Mouse (Mus musculus) olfactory bulb, adult 2 months (tissue): Measurements from ENCODE around the gene Sorbs1. TPM values are rescaled to one million over a fixed set of nuclear protein-coding genes. Genes with fewer than 3 reads are reported as not detected.
A peak's percentile ranks its signal among the peaks of the same experiment; 100 is the strongest.

ENCODE experiments used
- H3K27ac ChIP-seq: fragments of 200-500 bp; 2 replicates; pipeline ENCODE4 v1.5.1; 2012; ENCODE audit warnings: low read depth, low read length; ENCODE audit not compliant: insufficient read depth
- H3K4me1 ChIP-seq: fragments of 200-500 bp; 2 replicates; pipeline ENCODE4 v1.6.1; 2012; ENCODE audit warnings: low read length; ENCODE audit not compliant: control insufficient read depth, insufficient read depth
- H3K4me3 ChIP-seq: fragments of 200-500 bp; 2 replicates; pipeline ENCODE4 v1.5.1; 2012; ENCODE audit warnings: mild to moderate bottlenecking, low read depth, low read length, moderate library complexity; ENCODE audit not compliant: insufficient read depth
- CTCF ChIP-seq: fragments of 200-500 bp; IDR thresholded peaks from 2 replicates; pipeline ENCODE4 v1.5.1; 2012; ENCODE audit warnings: low read depth, mild to moderate bottlenecking, low read length, moderate library complexity; ENCODE audit not compliant: insufficient read depth
- POLR2A ChIP-seq: fragments of 200-500 bp; IDR thresholded peaks from 2 replicates; pipeline ENCODE4 v1.6.1; 2012; ENCODE audit warnings: mild to moderate bottlenecking, low read depth, low read length, moderate library complexity; ENCODE audit not compliant: insufficient read depth
- WGBS: fragments of 180-500 bp; shearing (Covaris S2); methylation state at CpG from one replicate; pipeline ENCODE4 v1.1.7; 2018; 5-methylcytosine and 5-hydroxymethylcytosine counted together
- polyA plus RNA-seq: library from polyadenylated mRNA; stranded (reverse); fragments of >200 nt; gene quantifications from 2 replicates; pipeline ENCODE4 v1.2.4, GENCODE M21; 2012; ENCODE audit warnings: low replicate concordance; ENCODE audit not compliant: missing spikeins, insufficient read depth, insufficient read length

The Sorbs1 gene
- polyA plus RNA-seq, 1 experiment = not detected

DNA sequence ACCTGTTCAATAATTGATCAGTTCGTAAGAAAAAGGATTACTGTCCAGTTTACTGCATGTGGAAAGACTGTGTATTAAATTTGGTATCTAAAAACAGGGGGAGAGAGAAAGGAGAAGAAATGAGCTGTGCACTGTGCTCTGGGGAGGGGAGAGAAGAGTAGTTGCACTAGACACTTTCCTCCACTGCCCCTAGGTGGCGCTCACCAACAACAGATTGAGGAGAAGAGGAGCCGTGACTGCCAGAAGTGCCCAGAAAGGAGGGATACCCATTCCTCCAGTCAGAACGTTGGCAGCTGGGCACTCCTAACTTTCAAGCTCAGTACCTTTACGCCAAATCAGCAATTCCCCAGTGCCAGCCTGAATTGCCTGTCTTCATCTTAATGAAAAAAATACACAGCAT lies 170.6 kb downstream of the Sorbs1 start:
- TF ChIP-seq CTCF = peak; percentile 79
- TF ChIP-seq POLR2A = no peak
- H3K4me3 ChIP-seq = no peak overlapping the region
- 6% methylated on average over 5 of the region's 5 CpGs for WGBS
- H3K27ac ChIP-seq = no peak overlapping the region
- no peaks in the 10 kb centered on the region for H3K4me1 ChIP-seq

DNA sequence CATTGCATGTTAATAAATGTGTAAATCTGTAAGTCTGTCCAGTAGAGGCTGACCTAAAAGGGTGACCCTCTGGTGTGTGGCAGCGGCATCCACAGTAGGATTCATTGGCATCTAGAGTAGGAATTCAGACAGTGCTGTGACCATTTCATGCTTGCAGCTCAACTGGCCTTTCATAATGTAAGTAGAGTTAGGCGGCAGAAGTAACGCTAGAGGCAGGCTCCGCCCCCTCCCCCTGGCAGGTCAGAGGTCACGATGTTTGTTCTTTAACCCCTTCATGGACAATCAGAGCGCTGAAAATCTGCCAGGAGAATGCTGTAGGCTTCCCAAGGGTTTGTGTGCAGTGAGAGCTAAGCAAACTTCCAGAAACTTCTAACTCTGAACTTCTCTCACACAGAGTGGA lies 172.4 kb downstream of the Sorbs1 start:
- TF ChIP-seq POLR2A (no peak), CTCF (no peak)
- Histone ChIP-seq H3K27ac (no peak overlapping the region), H3K4me3 (no peak overlapping the region), H3K4me1 (no peaks in the 10 kb centered on the region)
- 47% methylated on average over 6 of the region's 6 CpGs for WGBS

DNA sequence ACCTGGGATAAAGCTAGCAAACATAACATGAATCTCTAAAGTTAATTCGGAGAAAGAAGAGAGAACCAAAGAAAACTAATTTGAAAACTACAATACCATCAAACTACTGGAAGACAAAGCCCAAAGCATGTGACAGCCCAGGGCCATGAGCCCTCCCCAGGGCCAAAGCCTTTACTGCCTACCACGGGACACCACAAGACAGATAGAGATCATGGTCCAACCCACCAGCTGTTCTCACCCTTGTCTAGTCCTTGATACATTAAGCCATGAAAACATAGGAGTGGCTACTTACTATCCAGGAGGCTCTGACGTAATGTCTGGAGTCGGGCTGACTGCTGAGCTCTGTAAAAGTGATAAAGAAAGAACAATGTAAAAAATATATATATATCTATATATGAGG lies 176.9 kb downstream of the Sorbs1 start:
- Histone ChIP-seq H3K4me3 (no peak overlapping the region), H3K27ac (no peak overlapping the region), H3K4me1 (peaks cover 6% of the 10 kb centered on the region; the same call in 1 of the 2 replicates)
- TF ChIP-seq CTCF (no peak), POLR2A (no peak)
- WGBS = 85% methylated on average over 4 of the region's 4 CpGs

DNA sequence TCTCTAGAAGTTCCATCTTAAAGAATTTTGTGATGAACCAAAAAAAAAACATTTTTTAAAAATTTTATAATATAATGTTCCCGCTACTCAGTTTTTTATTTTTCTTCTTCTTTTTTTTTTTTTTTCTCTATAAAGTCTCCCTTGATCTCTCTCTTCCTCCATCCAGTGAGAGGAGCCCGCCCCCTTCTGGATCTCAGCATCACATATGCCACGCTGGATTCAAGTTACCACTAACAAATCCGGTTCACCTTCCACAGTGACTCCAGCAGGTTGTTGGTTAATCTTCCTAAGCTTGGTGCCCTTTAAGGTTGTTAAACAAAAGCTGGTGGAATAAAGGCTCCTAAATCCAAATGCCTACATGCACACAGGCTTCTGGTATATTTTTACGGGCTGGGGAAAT lies 179.7 kb downstream of the Sorbs1 start:
- TF ChIP-seq CTCF (no peak), POLR2A (no peak)
- Histone ChIP-seq H3K4me3 (no peak overlapping the region), H3K27ac (no peak overlapping the region), H3K4me1 (peaks cover 7% of the 10 kb centered on the region; the same call in 1 of the 2 replicates)
- 61% methylated on average over 5 of the region's 5 CpGs for WGBS

DNA sequence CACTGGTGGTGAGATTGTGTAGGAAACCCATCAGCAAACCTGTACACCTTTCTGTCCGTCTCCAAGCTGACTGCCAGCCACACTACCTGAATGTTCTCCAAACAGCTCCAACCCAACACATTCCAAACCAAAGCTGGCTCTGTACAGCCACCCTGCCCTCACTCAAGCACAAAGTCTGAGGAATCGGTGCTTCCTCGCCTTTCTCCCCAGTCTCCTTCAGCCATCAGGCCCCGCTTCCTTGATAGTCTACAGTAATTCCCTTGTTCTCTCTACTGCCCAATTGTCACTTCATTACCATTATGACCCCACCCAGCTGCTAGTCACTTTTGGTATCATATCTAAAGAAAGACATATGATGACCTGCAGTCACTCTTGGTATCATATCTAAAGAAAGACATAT lies 180.5 kb downstream of the Sorbs1 start:
- Histone ChIP-seq H3K4me1 (peaks cover 7% of the 10 kb centered on the region; the same call in 1 of the 2 replicates), H3K4me3 (no peak overlapping the region), H3K27ac (no peak overlapping the region)
- WGBS = 92% methylated on average over 4 of the region's 4 CpGs
- TF ChIP-seq POLR2A (no peak), CTCF (no peak)

DNA sequence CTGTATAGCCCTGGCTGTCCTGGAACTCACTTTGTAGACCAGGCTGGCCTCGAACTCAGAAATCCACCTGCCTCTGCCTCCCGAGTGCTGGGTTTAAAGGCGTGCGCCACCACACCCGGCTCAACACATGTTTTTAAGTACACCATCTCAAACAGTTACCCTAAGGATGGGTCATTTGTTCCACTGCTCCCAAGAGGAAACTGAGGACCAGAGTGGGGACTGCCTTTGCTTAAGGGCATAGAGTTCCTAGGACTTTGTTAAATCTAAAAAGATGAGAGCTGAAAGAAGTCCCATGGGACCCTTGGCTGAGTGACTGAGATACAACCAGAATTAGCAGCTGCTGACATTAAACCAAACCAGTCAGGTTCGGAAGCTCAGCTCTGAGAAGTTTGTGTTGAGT lies 181.3 kb downstream of the Sorbs1 start:
- H3K4me3 ChIP-seq = no peak overlapping the region
- no peak overlapping the region for H3K27ac ChIP-seq
- peaks cover 7% of the 10 kb centered on the region; the same call in 1 of the 2 replicates for H3K4me1 ChIP-seq
- 95% methylated on average over 6 of the region's 6 CpGs for WGBS
- TF ChIP-seq CTCF = no peak
- no peak for TF ChIP-seq POLR2A

DNA sequence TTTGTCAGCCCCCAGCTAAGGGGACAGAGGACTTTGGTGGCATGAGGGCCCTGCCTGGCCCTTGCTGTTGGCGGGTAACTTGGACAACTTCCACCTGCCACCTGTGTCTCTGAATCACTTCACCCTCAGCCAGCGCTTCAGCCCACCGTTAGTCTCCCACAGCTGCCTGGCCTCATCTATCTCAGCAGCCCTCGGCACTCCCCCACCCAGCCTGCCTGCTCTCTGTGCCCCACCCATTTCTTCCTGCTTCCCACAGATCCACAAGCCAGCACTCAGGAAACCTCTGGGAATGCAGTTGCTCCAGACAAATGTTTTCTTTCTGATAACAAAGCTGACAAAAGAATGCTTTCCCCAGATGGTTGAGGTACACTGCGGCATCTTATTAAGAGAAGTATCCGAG lies 181.7 kb downstream of the Sorbs1 start:
- 47% methylated on average over 6 of the region's 6 CpGs for WGBS
- no peak overlapping the region for H3K4me3 ChIP-seq
- TF ChIP-seq POLR2A (no peak), CTCF (no peak)
- no peak overlapping the region for H3K27ac ChIP-seq
- peaks cover 7% of the 10 kb centered on the region; the same call in 1 of the 2 replicates for H3K4me1 ChIP-seq

DNA sequence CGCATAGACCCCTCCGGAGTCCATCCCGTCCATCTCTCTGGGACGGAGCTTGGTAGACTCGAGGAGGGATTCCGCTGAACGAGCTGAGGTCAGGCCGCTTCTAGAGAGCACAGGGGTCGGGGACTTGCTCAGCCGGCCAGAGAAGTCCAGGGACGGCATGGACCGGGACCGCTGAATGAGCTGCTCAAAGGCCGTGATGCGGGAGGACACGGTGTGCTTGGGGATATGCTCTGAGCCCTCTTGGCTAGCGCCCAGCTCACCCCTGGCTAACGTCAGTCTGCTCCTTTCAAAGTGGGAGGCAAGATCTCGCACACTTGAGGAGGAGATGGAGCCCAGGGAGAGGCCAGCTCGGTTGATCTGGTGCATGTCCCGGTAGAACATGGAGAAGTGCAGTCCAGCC lies 187.5 kb downstream of the Sorbs1 start:
- H3K4me3 ChIP-seq = no peak overlapping the region
- WGBS = 92% methylated on average over 21 of the region's 21 CpGs
- no peak overlapping the region for H3K27ac ChIP-seq
- H3K4me1 ChIP-seq = peaks cover 3% of the 10 kb centered on the region; the same call in 1 of the 2 replicates
- TF ChIP-seq CTCF (no peak), POLR2A (no peak)

DNA sequence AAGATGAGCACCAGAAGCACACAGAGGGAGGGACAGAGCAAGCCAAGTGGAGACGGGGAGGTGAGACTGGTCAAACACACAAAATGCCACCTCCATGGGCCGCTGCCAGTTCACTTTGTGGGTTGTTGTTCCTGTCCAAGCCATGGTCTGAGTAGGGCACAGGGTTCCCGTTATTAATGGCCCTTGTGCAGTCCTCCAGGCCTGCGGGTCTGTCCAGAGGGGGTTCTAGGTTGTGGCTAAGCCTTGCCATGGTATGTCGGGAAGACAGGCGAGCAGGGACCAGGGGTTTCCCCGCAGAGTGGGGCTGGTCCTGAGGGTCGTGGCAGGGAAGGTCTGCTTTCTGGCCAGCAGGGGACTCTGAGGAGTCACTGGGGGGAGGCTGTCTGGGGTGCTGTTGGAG lies 188.2 kb downstream of the Sorbs1 start:
- 78% methylated on average over 8 of the region's 8 CpGs for WGBS
- TF ChIP-seq POLR2A (no peak), CTCF (no peak)
- no peak overlapping the region for H3K4me3 ChIP-seq

DNA sequence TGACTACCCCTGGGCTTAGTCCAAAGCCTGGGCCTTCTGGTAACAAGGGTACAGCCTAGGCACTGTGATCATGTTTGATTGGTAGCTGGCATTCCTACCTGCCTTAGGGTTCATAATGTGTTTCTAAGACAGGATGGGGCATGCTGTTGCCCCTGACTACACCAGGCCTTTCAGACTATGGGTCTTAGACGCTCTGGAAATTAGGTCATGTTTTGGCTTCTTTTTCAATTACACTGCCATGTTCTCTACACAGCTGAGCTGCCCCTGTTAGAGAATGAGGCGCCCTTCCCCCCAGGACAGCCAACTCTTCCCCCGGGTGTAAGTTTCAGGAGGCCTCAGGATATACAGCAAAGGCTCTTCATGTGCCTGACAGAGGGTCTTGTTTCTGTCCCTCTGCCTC lies 191.4 kb downstream of the Sorbs1 start:
- 42% methylated on average over 3 of the region's 3 CpGs for WGBS
- Histone ChIP-seq H3K4me3 (no peak overlapping the region), H3K4me1 (peaks cover 3% of the 10 kb centered on the region; the same call in 1 of the 2 replicates), H3K27ac (no peak overlapping the region)
- no peak for TF ChIP-seq POLR2A
- TF ChIP-seq CTCF = no peak

More for the DNA sequence above, 188.2 kb downstream of the Sorbs1 start:
- no peak overlapping the region for H3K27ac ChIP-seq
- H3K4me1 ChIP-seq = peaks cover 3% of the 10 kb centered on the region; the same call in 1 of the 2 replicates
